Mouse (Mus musculus) B cell, adult 67 days (primary cell): ENCODE data around the gene Gm11009. TPM values are rescaled to one million over a fixed set of nuclear protein-coding genes. Genes with fewer than 3 reads are reported as not detected.

ENCODE experiments used
- total RNA-seq, 2 experiments: library from RNA; stranded (reverse); gene quantifications; 4 replicates each; pipeline ENCODE4 v1.2.4; 2023

Gene Gm11009
- not detected for total RNA-seq

GRCm38 (mm10) chr2:176319394-176319793 lies at the start of gene Gm11009:
Gene Gm11009, minus strand, starts transcription at chr2:176319494.

Other genes with a start within 250 kb of the Gm11009 start
- 1 to 10 TPM in 1 of 2 experiments, not detected in 1; 2.4 TPM for gene Gm2004, start 169.7 kb downstream of the Gm11009 start, total RNA-seq
- gene 2210418O10Rik, start 92.9 kb downstream of the Gm11009 start, total RNA-seq: 1 to 10 TPM; 1.3 to 3.4 TPM
- gene Gm14435, start 104.1 kb upstream of the Gm11009 start, total RNA-seq: 1 to 10 TPM; 4.8 to 8.5 TPM
- gene Gm14434, start 167.3 kb upstream of the Gm11009 start, total RNA-seq: 1 to 10 TPM in 1 of 2 experiments, not detected in 1; 2.6 TPM
- gene Zfp967, start 201.6 kb upstream of the Gm11009 start, total RNA-seq: not detected